Comparison of ENCODE assay signal across 17 mouse cellular contexts in the genomic region with DNA sequence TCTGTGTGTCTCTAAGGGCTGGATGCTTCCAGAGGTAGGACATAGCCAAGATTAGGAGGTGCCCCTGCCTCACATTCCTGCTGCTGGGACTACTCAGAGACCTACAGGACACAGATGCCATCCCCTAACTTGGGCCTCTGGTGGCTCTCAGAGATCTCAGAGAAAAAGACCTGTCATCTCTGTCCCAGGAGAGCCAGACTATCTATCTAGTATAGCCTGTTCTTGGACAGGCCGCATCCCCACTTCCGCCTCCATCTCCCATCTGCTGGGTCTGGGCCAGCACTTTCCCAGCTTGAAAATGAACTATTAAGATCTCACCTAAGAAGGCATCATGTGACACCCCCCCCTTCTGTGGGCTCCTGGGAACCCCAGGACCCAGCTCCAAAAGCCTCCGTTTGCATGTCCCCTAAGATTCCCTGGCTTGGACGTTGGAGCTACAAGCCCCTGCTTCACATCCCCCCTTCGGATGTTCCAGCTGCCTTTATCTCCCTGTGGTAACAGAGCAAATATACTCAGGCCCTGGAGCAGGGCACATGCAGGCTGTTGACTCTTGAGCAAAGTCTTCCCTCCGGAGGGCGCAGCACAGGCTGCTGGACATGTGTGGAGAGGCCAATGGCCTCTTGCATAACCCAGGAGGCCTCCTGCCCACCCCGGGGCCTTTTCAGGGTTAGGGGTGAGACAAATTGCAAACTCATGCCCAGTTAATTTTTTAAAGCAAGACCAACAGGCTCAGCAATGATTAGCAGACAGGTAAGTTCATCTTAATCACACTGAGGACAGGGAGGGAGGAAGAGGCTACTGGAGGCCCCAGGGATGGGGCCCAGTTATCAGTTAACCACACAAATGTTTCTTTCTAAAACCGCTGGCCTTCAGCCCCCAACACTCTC. TPM values are rescaled to one million over a fixed set of nuclear protein-coding genes. Genes with fewer than 3 reads are reported as not detected.
DNase-seq lines count a peak whose midpoint lies in the region; ATAC-seq and TF ChIP-seq lines count a peak whose summit lies in the region.
"Had no signal": no experiment of that assay in that cellular context is flagged by ENCODE, and none has a peak within 500 bp of the region (broad histone marks: within the 10 kb centered on the region; RNA-seq: fewer than 3 reads in every experiment).

No protein-coding gene starts in this region.

- ATAC-seq in heart, embryonic 11.5 days (replicated peaks; ENCODE audit: insufficient number of reproducible peaks, low FRiP score, low TSS enrichment): no peak
- ATAC-seq in kidney, embryonic 16.5 days (ENCODE audit: low FRiP score, low TSS enrichment): peak; percentile 88
- ATAC-seq in liver, embryonic 12.5 days: peak; percentile 77
- ATAC-seq in stomach, postnatal 0 days (ENCODE audit: low FRiP score, low TSS enrichment): peak; percentile 65; the same call in 1 of the 2 replicates
- ATAC-seq: inflammation-experienced regulatory T-cells, adult 6 months had no signal

- no peaks in the 10 kb centered on the region for H3K36me3 ChIP-seq in heart, embryonic 11.5 days (ENCODE audit: control insufficient read depth, insufficient read depth, low read length)
- H3K36me3 ChIP-seq in kidney, embryonic 16.5 days (ENCODE audit: insufficient read depth, low read length): no peaks in the 10 kb centered on the region
- no peaks in the 10 kb centered on the region for H3K36me3 ChIP-seq in liver, embryonic 12.5 days
- no peaks in the 10 kb centered on the region for H3K36me3 ChIP-seq in stomach, postnatal 0 days (ENCODE audit: control insufficient read depth, insufficient read depth, low read length)
- H3K36me3 ChIP-seq: midbrain, embryonic 12.5 days had no signal

- no peaks in the 10 kb centered on the region for H3K9me3 ChIP-seq in heart, embryonic 11.5 days (replicated peaks; ENCODE audit: control insufficient read depth, low read length)
- no peaks in the 10 kb centered on the region for H3K9me3 ChIP-seq in kidney, embryonic 16.5 days (ENCODE audit: low read length)
- H3K9me3 ChIP-seq in liver, embryonic 12.5 days (replicated peaks): no peaks in the 10 kb centered on the region
- no peaks in the 10 kb centered on the region for H3K9me3 ChIP-seq in stomach, postnatal 0 days (ENCODE audit: control insufficient read depth, low read length)
- H3K9me3 ChIP-seq: midbrain, embryonic 12.5 days had no signal

- peak; percentile 34 for TF ChIP-seq CTCF in stomach, postnatal 0 days (IDR thresholded peaks at IDR 0.05; ENCODE audit: low read depth)

- DNase-seq in heart, adult 8-10 months (ENCODE audit: low spot score): peak; percentile 14
- DNase-seq in stomach, postnatal 0 days (ENCODE audit: low spot score): peak; percentile 64
- no peak for DNase-seq in left cerebral cortex, adult 8-10 months (ENCODE audit: low spot score in 2 of 2)
- DNase-seq in urinary bladder, postnatal 10 days (ENCODE audit: low spot score): no peak
- DNase-seq in lung, postnatal 14 days: no peak
- DNase-seq: adrenal gland, adult 8-10 months; cerebellum, adult 8-10 months; lung, postnatal 4 days had no signal

- no peak for TF ChIP-seq EP300 in stomach, postnatal 0 days (optimal IDR thresholded peaks at IDR 0.05)

- peaks cover 11% of the 10 kb centered on the region for H3K27me3 ChIP-seq in heart, embryonic 11.5 days (ENCODE audit: control insufficient read depth, insufficient read depth, low read length)
- no peaks in the 10 kb centered on the region; the same call in 1 of the 2 replicates for H3K27me3 ChIP-seq in kidney, embryonic 16.5 days (ENCODE audit: insufficient read depth, low read length)
- H3K27me3 ChIP-seq in liver, embryonic 12.5 days (replicated peaks): peaks cover 19% of the 10 kb centered on the region
- H3K27me3 ChIP-seq in stomach, postnatal 0 days (ENCODE audit: control insufficient read depth, insufficient read depth, low read length): no peaks in the 10 kb centered on the region

- H3K27ac ChIP-seq in heart, embryonic 11.5 days (ENCODE audit: low read depth, low read length): no peak overlapping the region
- H3K27ac ChIP-seq in kidney, embryonic 16.5 days (ENCODE audit: low read length): peak overlapping the region; percentile 69
- H3K27ac ChIP-seq in liver, embryonic 12.5 days: peak overlapping the region; percentile 66
- H3K27ac ChIP-seq in stomach, postnatal 0 days (replicated peaks): no peak overlapping the region
- H3K27ac ChIP-seq: midbrain, embryonic 12.5 days had no signal

- H3K4me3 ChIP-seq in heart, embryonic 11.5 days (ENCODE audit: low read depth, low read length): no peak overlapping the region
- 0 out of 2 replicates have a peak overlapping the region, but pooled peaks have one; percentile 1 for H3K4me3 ChIP-seq in kidney, embryonic 16.5 days (ENCODE audit: low read length)
- H3K4me3 ChIP-seq in liver, embryonic 12.5 days: no peak overlapping the region
- no peak overlapping the region for H3K4me3 ChIP-seq in stomach, postnatal 0 days (ENCODE audit: low read depth, low read length)
- H3K4me3 ChIP-seq: midbrain, embryonic 12.5 days had no signal

- no peak overlapping the region for H3K9ac ChIP-seq in heart, embryonic 11.5 days (ENCODE audit: low read depth, low read length)
- no peak overlapping the region for H3K9ac ChIP-seq in kidney, embryonic 16.5 days (replicated peaks; ENCODE audit: low read length)
- H3K9ac ChIP-seq in liver, embryonic 12.5 days: no peak overlapping the region
- H3K9ac ChIP-seq in stomach, postnatal 0 days (ENCODE audit: low read length): no peak overlapping the region
- H3K9ac ChIP-seq: midbrain, embryonic 12.5 days had no signal

- WGBS in heart, embryonic 11.5 days (ENCODE audit: insufficient replicate concordance): 71% methylated on average over 9 of the region's 9 CpGs
- WGBS in kidney, embryonic 16.5 days: 78% methylated on average over 9 of the region's 9 CpGs
- 36% methylated on average over 9 of the region's 9 CpGs for WGBS in liver, embryonic 12.5 days (ENCODE audit: insufficient replicate concordance)
- 56% methylated on average over 9 of the region's 9 CpGs for WGBS in stomach, postnatal 0 days

- H3K4me1 ChIP-seq in heart, embryonic 11.5 days (ENCODE audit: control insufficient read depth, insufficient read depth, low read length): no peaks in the 10 kb centered on the region; the same call in 1 of the 2 replicates
- 0 out of 2 replicates have a peak, but pooled peaks cover 3% of the 10 kb centered on the region for H3K4me1 ChIP-seq in kidney, embryonic 16.5 days (ENCODE audit: insufficient read depth, low read length)
- H3K4me1 ChIP-seq in liver, embryonic 12.5 days: peaks cover 27% of the 10 kb centered on the region
- H3K4me1 ChIP-seq in stomach, postnatal 0 days (replicated peaks; ENCODE audit: control insufficient read depth, insufficient read depth): no peaks in the 10 kb centered on the region

- H3K4me2 ChIP-seq in heart, embryonic 11.5 days: no peak overlapping the region
- peak overlapping the region; percentile 14; the same call in 1 of the 2 replicates for H3K4me2 ChIP-seq in kidney, embryonic 16.5 days (replicated peaks; ENCODE audit: low read depth, low read length)
- 0 out of 2 replicates have a peak overlapping the region, but pooled peaks have one; percentile 19 for H3K4me2 ChIP-seq in liver, embryonic 12.5 days
- H3K4me2 ChIP-seq in stomach, postnatal 0 days (replicated peaks; ENCODE audit: low read depth): no peak overlapping the region
- H3K4me2 ChIP-seq: midbrain, embryonic 12.5 days had no signal

RNA-seq across cellular contexts. Expression of a gene that starts 33.9 kb away (rescaled TPM):
- not detected for total RNA-seq in heart, adult 8-10 months (2022)
- 0.04 and 0.56 TPM in 2 replicates for polyA plus RNA-seq in heart, embryonic 11.5 days (2014; fragmentation: Nextera tagmentation; extraction: Ambion mirVana)
- 25.0 and 25.8 TPM in 2 replicates for polyA plus RNA-seq in kidney, embryonic 16.5 days (2015; fragmentation: Nextera tagmentation; extraction: Ambion mirVana)
- polyA plus RNA-seq in liver, embryonic 12.5 days (2016; fragmentation: Nextera tagmentation; extraction: Ambion mirVana): 15.1 and 15.4 TPM in 2 replicates
- 24.2 and 27.7 TPM in 2 replicates for polyA plus RNA-seq in stomach, postnatal 0 days (2015; fragmentation: Nextera tagmentation; extraction: Ambion mirVana)
- not detected for total RNA-seq in left cerebral cortex, adult 8-10 months (2022)
- total RNA-seq: heart, adult 18-20 months; heart, postnatal 25 days; left cerebral cortex, adult 18-20 months had no signal
- polyA plus RNA-seq: inflammation-experienced regulatory T-cells, adult 6 months; midbrain, embryonic 12.5 days; neural tube, embryonic 11.5 days had no signal

RNA-seq across cellular contexts. Expression of a gene that starts 48.4 kb away (rescaled TPM):
- total RNA-seq in heart, adult 8-10 months (2022): not detected
- 0.27 TPM in 1 of 2 replicates, not detected in the other for polyA plus RNA-seq in heart, embryonic 11.5 days (2014; fragmentation: Nextera tagmentation; extraction: Ambion mirVana)
- 43.8 and 46.4 TPM in 2 replicates for polyA plus RNA-seq in kidney, embryonic 16.5 days (2015; fragmentation: Nextera tagmentation; extraction: Ambion mirVana)
- polyA plus RNA-seq in liver, embryonic 12.5 days (2016; fragmentation: Nextera tagmentation; extraction: Ambion mirVana): not detected in 2 replicates
- polyA plus RNA-seq in stomach, postnatal 0 days (2015; fragmentation: Nextera tagmentation; extraction: Ambion mirVana): 0.23 and 0.40 TPM in 2 replicates
- not detected for total RNA-seq in left cerebral cortex, adult 8-10 months (2022)
- total RNA-seq: adrenal gland, adult 8-10 months; heart, adult 18-20 months; heart, postnatal 25 days; left cerebral cortex, adult 18-20 months had no signal
- polyA plus RNA-seq: inflammation-experienced regulatory T-cells, adult 6 months; midbrain, embryonic 12.5 days had no signal

Comparison
In these comparisons a context has a peak if more than half of its experiments do, and no peak if none do; other contexts are left out.
1. DNase-seq: peak in heart, adult 8-10 months (single experiment) and stomach, postnatal 0 days (single experiment); none in left cerebral cortex, adult 8-10 months (0 of 2), urinary bladder, postnatal 10 days (single experiment) and lung, postnatal 14 days (single experiment).
2. H3K27ac ChIP-seq: peak in kidney, embryonic 16.5 days (single experiment) and liver, embryonic 12.5 days (single experiment); none in heart, embryonic 11.5 days (single experiment) and stomach, postnatal 0 days (single experiment).
3. H3K4me2 ChIP-seq: peak in kidney, embryonic 16.5 days (single experiment) and liver, embryonic 12.5 days (single experiment); none in heart, embryonic 11.5 days (single experiment) and stomach, postnatal 0 days (single experiment).
4. RNA of a gene that starts 33.9 kb away (polyA plus RNA-seq): 25.0 to 25.8 TPM in kidney, embryonic 16.5 days, 24.2 to 27.7 TPM in stomach, postnatal 0 days and 15.1 to 15.4 TPM in liver, embryonic 12.5 days; 0.04 to 0.56 TPM in heart, embryonic 11.5 days; every median in the first group is over 10 times any median in the second.
5. RNA of a gene that starts 48.4 kb away (polyA plus RNA-seq): 43.8 to 46.4 TPM in kidney, embryonic 16.5 days; 0.23 to 0.40 TPM in stomach, postnatal 0 days, not detected in liver, embryonic 12.5 days and 0.27 TPM in heart, embryonic 11.5 days; every median in the first group is over 10 times any median in the second.